Mouse (Mus musculus) cerebellum, adult 11 months (tissue): ENCODE results near the gene Gm20388.

Experiments
- DNase-seq: peaks from one replicate; pipeline ENCODE4 v3.0.0; 2022

Gene Gm20388

DNA sequence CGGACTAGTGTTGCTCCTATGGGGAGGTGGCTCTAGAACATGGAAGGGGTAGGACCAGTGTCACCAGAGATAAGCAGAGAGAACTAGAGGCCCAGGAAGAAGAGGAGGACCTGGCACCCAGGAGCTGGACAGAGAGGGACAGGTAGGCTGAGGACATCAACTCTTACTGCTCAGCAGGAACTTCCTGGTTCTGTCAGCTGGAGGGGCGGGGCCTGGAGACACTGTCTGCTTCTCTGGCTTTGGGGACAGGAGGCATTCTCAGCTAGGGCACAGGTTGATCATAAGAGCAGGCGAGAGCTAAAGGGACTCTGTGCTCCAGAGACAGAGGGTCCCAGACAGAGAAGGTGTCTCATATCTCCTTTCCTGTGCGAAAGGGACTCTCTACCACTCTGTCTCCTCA, 2238.4 kb downstream of the Gm20388 start:
- no peak for DNase-seq

DNA sequence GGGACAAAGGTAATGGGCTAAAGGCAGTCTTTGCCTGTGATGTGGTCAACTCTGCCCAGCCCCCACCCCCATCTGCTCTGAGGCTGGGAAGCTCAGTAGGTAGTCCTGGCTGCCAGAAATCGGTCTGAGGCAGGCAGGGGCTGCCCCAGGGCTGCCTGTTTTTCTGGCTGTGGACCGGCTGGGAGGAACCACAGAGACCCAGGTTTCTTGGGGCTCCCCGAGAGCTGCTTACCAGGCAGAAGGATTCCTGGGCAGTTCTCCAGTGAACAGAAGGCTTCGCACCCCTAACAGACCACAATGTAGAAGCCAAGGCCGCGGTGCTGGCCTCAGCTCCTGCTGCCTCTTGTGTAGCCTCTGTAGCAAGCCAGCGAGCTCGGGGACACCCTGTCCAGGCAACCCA, 2239.0 kb downstream of the Gm20388 start:
- peak; percentile 51 for DNase-seq

DNA sequence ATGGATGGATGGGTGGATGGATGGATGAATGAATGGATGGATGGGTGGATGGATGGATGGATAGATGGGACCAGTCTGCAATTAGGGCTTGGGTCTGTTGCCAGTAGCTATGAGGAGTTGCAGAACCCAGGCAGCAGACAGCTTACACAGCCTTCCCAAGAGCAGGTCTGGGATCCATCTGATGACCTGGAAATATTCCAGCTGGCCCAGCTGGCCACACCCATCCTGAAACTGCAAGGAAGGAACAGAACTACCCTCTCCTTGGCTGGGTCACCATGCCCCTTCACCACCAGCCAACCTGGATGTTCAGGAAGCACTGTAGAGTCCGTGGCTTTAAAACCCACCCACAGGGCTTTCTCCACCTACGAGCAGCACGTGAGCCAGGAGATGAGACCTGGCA, 2240.9 kb downstream of the Gm20388 start:
- DNase-seq: no peak

DNA sequence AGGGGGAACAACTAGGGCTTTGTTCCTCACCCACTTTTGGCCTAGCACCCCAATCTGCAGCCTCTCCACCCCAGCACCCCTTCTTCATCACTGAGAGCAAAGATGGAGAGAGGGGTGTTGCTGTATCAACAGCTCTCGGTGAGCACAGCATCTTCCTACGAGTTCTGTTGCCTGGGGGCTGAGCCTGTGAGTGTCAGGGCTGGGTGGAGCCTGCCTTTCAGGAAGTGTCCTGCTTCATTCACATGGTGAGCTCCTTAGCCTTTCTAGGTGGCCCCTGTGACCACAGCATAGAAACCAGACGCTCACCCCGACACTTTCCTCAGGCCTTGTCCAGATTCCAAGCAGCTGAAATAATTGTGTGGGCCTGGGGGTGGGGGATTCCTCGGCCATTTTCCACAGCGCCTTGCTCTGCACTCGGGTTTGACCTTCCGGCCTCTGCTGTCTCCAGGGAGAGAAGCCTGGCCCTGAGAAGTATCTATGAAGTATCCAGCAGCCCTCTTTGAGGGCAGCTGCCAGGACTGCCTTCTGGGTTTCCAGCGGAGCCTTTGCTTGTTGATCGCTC, 2244.5 kb downstream of the Gm20388 start:
- DNase-seq: no peak

DNA sequence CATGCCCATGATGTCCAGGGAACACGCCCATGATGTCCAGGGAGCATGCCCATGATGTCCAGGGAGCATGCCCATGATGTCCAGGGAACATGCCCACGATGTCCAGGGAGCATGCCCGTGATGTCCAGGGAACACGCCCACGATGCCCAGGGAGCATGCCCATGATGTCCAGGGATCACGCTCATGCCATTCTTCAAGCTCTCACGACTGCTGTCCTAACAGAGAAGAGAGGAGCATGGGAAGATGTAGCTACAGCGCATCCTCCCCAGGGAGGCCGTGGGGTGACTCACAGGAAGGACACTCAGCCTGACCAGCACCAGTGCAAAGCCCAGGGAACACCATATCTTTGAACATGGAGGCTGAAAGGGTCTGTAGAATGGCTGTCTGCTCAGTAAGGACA, 2245.3 kb downstream of the Gm20388 start:
- no peak for DNase-seq

DNA sequence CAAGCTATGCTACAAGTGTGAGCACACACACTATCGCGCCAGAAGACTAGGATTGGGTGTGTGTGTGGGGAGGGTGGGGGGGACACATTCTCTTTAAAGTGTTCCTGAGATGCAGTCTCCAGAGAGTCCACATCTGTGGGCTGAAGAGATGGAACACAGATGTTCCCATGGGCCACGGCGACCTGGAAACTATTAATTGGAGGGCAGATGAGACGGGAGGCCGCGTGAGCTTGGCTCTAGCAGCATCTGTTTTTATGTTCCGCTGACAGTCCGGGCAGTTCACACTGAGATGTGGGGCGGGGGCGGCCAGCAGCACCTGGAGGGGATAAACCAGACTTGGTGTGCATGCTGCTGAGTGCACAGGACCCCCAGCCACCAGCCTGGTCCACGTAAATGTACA, 2247.0 kb downstream of the Gm20388 start:
- DNase-seq: no peak

DNA sequence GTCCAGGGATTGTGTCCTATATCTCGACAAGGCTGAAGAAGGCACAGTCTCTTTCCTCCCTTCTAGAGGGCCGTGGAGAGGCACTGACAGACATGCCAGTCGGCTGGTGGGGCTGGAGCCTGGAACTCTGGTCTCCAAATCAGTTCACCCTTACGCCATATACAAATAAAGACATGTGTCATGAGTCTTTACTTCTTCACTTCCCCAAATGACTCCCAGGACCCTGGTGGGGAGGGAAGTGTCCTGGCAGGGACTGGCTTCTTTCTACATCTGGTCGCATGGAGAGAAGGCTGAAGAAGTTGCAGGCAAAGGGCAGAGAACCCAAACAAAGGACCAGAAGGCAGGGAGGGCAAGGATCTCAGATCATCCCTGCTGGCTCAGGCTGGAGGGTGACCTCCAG, 2249.5 kb downstream of the Gm20388 start:
- DNase-seq: no peak

DNA sequence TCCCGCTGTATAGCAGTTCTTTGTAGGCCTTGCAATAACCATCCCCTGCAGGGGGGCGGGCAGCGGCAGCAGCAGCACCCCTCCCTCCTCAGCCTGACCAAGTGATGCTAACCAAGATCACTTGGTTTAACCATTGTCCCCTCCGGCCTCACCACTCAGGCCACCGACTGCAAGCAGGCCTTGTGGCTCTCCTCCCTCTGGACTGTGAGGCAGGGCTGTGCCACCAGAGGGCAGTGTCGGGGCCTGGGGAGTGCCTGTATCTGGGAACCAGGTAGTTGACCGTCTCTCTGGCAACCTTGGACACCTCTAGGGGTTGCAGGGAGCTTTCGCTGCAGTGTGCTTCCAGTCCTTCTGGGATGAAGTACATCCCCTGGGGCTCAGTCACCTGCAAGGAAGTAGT, 2252.4 kb downstream of the Gm20388 start:
- peak; percentile 74 for DNase-seq

DNA sequence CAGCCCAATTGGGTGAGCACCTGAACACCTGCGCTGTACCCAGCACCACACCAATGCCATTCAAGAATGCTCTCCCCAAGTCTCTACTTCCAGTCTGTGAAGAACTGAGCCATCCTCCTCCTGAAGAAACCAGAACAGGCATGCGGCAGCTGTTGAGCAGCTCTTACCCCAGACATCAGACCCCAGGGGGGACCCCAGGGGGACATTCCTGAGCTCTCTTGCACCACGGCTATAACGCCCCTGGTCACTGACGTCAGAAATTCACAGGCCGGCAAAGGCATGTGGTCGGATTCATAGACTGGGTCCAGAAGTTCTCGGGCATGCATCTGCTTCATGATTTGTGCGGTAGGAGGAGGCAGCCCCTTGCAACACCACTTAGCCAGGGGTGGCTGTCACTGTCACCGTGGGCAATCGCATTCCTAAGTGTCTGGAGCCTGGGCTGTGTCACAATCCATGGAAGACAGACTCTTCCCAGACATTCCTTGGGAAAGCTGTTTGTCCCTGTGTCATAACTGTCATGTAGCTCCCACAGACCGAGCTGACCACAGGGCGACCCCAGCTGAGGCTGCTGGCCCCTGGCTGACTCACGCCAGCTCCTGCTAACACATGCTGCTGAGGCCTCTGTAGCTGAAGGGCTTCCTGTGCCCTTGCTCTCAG, 2256.7 kb downstream of the Gm20388 start:
- DNase-seq: no peak

DNA sequence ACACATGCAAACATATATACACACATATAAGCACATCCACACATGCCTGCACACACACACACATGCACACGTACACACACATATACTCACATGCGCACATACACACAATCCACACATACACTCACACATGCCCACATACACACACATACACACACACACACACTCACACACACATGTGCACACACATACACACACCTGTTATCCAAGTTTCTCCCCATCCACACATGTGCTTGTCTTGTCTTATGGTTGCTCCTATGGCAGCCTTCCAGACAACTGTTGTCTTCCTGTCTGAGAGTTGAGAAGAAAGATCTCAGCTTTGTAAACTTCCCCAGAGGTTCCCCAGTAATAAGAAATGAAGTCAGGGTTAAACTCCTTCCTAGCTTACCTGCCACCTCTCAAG, 2258.8 kb downstream of the Gm20388 start:
- DNase-seq: no peak

DNA sequence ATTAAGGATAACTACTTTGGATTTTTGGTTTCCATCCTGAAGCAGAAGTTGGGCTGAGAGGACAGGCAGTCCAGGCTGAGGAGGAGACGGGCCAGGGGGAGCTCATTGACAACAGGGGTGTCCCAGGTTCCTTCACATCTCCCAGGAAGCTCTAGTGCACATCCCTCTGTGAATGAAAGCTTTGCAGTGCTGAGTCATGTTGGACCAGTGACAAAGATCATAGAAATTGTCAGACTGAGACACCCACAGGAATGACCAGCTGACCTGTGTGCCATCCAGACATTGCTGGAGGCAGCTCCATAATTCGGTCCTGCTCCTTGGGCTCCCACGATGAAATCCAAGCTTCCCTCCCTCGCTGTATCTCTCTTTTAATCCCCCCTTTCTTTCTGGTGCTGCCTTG, 2261.2 kb downstream of the Gm20388 start:
- no peak for DNase-seq

DNA sequence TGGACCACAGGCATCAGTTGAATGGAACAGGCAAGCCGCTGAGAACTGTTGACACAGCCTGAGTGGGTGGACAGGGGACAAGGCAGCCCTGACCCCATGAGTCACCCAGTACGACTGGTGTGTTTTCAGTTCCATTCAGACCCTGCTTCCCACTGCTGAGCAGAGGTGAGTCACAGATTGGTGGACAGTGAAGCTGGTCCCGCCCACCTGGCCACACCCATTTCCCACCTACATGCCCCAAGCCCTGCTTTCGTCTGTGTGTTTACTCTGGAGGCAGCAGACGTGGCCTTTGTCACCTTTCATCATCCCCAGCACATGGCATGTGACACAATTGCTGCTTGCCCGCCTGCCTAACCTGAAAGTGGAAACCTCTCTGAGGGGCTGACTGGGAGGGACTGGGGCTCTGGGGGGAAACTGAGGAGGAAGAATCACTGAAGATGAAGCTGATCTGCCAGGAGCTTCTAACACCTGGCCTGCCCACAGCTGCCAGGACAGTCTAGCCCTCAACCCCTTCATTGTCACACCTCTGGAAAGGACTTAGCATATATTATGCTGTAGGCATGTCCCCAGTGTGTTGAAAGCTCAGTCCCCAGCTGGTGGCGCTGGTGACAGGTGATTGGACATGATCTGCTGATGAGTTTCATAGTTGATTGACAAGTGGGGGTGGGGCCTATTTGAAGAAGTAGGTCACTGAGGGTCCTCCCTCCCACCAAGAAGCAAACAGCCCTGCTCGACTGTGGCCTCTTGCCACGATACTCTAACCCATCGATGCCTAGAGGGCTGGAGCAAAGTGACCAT, 2263.7 kb downstream of the Gm20388 start:
- DNase-seq: no peak

DNA sequence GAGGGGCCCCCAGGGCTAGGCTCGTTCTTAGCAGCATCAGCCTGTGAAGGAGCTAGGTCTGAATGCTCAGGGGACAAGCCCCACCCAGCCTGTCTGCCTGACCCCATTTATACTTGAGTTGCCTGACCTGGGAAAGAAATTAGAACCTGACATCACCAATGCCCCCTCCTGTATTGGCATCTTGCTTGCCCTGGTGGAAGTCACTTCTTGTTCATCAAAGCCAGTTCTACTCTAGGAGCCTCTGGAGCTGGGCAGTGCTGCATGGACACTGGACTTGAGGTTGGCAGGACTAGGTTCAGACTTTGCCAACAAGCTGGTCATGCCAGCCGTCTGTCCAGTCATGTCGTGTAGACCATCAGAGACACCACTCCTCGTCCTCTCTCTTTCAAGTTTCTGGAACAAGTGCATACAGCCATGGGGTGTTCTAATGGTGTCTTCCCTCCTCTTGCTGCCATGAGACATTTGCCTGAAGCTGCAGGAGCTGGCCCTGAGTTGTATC, 2267.8 kb downstream of the Gm20388 start:
- no peak for DNase-seq

DNA sequence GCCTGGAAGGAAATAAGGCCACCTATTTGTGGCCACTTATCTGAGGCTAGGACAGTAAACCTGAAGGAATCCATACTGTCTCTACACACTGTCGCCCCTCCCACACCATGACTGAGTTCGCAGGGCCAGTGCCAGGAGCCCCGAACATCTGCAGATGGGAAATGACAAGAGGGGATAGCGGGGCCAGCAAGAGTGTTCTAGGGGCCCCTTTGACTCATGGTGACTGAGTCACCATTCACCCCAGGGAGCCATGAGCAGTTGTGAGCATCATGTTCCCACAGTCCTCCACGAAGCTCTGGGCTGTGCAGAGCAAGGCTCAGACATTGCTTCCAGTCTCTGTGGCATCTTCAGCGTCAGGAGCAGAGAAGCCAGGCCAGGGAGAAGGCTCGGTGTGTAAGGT, 2268.7 kb downstream of the Gm20388 start:
- DNase-seq: no peak

DNA sequence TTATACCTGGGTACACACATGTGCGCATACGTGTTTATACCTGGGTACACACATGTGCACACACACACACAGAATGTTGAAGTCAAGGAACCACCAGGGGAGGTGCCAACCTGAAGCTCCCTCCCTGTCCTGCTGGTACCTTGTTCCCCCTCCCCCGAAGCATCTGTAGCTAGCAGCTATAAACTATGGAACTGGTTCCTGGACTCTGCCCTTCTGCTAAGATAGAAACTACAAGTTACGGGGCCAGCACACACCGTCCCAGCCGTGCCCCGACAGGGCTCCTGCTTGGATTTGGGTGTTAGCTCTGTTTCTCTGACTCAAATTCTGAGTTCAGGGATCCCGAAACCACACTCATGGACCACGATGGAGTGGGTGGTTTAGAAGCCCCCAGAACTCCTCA, 2269.5 kb downstream of the Gm20388 start:
- DNase-seq: no peak

DNA sequence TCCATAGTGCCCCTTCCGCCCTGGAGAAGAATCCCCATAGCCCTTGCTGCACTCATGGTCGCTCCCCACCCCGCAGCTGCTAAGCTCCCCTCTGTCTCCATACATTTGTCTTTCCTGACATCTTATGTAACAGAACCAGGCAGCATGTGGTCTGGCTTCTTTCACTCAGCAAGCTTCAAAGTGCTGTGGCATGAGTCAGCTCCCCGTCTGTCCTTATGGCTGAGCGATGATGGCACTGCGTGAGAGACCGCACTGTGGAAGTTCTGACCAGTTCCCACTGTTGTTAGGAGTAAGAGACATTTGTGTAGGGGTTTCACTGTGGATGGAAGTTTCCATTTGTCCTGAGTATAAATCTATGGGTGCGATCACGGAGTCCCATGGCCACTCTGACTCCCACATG, 2270.8 kb downstream of the Gm20388 start:
- no peak for DNase-seq

DNA sequence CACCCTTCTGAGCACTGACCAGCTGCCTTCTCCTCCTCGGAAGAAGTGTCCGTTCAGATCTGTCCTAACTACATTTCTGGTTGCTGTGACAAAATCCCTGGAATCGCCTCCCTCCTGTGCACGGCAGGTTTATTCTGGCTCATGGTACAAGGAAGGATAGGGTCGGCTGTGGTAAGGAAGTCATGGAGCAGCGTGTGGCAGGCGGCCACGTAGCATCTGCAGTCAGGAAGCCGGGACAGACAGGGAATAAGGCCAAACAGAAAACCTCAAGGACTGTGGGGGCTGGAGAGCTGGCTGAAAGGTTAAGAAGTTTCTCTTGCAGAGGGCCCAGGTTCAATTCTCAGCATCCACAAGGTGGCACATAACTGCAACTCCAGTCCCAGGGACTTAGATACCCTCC, 2271.3 kb downstream of the Gm20388 start:
- DNase-seq: no peak

DNA sequence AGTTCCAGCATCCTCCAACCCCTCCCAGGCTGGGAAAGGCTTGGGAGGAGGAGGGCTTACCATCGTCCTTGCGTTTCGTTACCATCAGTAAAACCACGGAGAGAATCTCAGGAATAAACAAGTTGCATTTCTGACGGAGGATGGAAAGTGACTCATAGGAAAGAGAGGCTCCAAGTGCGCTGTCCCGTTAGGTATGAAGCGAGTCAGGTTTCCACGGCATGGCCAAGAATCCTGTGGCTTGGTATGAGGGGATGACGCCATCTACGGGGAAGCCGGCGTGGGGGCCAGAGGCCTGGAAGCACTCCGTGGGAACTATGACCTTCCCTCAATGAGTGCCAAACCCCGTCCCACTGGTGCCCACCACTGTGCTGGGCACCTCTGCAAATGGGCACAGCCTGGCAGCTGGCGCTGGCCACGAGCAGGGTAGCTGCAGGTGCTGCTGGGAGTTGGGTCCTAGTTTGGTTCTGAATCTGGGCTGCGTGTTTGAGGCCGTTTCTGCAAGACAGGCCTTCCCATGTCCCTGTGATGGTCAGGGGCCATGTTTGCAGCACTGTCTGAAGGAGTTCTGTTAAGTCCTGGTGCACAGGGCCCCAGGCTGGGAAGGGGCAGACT, 2275.8 kb downstream of the Gm20388 start:
- DNase-seq: no peak

DNA sequence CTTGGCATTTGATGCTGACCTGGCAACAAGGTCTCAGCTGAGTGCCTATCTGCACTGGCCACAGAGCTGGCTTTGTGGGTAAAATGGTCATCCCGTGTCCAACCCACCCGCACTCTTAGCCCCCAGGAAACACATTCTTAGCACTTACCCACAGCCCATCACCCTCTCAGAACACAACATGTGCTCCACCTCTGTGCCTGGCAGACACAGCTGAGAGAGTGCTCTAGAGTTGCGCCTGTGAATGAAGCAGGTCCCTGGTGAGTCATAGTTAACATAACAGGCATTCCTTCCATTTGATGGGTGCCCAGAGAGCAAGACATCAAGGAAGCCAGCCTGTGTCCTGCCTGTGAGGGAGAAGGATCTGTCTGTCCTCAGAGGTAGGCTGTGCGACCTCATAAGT, 2276.6 kb downstream of the Gm20388 start:
- DNase-seq: no peak

DNA sequence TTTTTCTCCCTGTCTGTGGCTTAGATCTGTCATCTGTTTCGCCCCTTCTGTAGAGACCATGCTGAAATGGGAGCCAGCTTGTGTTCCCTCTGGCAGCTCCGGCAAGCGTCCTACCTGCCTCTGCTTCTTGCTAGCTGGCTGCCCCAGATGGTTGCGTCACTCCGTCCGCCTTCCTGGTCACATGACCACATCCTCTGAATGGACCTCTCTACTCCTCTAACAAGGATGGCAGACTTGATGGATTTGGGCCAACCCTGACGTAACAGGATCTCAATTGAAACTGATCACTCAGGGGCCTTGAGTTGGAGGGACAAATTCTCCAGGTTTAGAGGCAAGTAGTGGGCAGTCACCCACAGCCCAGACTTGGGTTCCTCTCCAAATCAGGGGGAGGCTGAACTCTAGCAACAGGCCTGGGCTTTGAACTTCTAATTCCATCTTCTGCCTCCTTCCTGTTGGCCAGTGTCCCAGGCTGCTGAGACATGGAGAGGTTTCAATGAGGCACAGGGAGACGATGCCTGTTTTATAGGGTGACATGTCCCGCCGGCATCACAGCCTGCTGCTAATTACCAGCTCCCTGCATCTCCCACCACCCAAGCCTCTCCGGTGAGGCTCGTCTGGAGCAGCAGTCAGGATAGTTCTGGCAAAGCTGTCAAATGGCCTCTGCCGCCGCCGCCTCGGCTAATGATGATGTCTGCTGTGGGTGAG, 2279.9 kb downstream of the Gm20388 start:
- DNase-seq: no peak

DNA sequence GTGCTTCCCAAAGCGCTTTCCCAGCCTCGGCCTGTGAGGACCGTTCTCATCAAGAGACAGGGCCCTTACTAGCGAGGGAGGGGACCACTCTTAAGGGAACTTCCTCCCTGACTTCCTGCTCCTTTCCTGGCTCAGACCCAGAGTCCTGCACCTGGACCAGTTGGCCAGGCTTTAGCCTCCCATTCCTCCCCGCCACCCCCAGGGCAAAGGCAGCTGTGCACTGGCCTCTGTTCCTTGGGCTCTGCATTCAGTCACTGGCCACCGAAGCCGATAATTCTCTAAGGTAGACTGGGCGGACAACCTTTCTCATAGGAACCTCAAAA, 2280.4 kb downstream of the Gm20388 start:
- DNase-seq: no peak

DNA sequence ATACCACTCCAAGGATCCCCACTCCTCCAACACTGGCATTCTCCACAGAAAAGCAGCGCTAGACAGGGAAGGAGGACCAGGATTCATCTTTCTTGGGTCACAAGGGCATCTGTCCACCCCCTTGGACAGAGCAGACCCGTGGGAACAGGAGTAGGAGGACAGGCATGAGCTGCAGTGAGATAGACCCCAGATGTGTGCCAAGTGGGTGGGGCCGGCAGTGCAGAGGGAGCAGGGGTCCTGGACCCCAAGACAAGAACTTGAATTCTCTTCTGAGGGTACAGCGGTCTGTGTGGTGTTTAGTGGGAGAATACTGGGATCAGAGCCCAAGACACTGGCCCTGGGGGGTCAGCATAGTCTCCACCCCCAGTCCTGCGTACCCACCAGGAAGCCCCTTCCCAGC, 2282.1 kb downstream of the Gm20388 start:
- DNase-seq: no peak

DNA sequence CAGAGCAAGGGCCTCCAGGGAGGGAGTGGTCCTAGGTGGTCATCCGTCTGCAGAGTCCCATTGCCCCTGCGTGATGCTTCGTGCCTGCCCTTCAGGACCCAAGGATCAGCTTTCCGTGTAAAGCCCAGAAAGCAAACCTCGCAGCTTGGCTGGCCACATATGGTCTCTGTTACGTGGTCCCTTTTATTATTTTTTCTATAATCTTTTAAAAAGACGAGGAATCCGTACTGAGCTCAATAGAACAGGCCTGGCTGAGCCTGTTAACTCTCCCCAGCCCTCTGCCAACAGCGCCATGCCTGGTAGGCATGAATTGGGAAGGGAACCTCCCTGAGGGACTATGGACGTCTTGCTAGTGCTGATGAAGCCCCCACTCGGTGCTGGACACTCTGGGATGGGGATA, 2282.9 kb downstream of the Gm20388 start:
- DNase-seq: no peak
